Mouse (Mus musculus) cortical plate, adult 2 months (tissue): ENCODE results near the gene Hic2.

Source experiments
- CTCF ChIP-seq: fragments of 200-500 bp; IDR thresholded peaks from 2 replicates; pipeline ENCODE4 v1.5.1; 2011; ENCODE audit warnings: mild to moderate bottlenecking, control low read depth, low read length; ENCODE audit not compliant: insufficient read depth; ENCODE audit errors: extremely low read depth
- POLR2A ChIP-seq: fragments of 200-500 bp; IDR thresholded peaks from 2 replicates; pipeline ENCODE4 v1.6.1; 2011; ENCODE audit warnings: mild to moderate bottlenecking, low read length, control low read depth; ENCODE audit not compliant: insufficient read depth; ENCODE audit errors: extremely low read depth

GRCm38 (mm10) chr16:17252086-17252726 is 18.8 kb downstream of the Hic2 start:
- TF ChIP-seq CTCF (no peak), POLR2A (no peak)
